Mouse (Mus musculus) brain, embryonic 14.5 days (tissue): ENCODE data around the gene Olfr43. TPM values are rescaled to one million over a fixed set of nuclear protein-coding genes. Genes with fewer than 3 reads are reported as not detected.

Source experiments
- DNase-seq: peaks from one replicate; pipeline ENCODE4 v3.0.0-alpha.2; 2011; ENCODE audit warnings: low read depth
- CTCF ChIP-seq: fragments of 200-500 bp; IDR thresholded peaks from 2 replicates; pipeline ENCODE4 v1.5.1; 2012; ENCODE audit warnings: inconsistent platforms, mild to moderate bottlenecking, moderate library complexity, borderline replicate concordance; ENCODE audit not compliant: insufficient read depth, insufficient read length; ENCODE audit errors: extremely low read depth
- POLR2A ChIP-seq: fragments of 200-500 bp; IDR thresholded peaks from 2 replicates; pipeline ENCODE4 v1.6.1; 2012; ENCODE audit warnings: mild to moderate bottlenecking, inconsistent platforms, borderline replicate concordance; ENCODE audit not compliant: poor library complexity, insufficient read depth, insufficient read length, severe bottlenecking; ENCODE audit errors: extremely low read depth
- polyA plus RNA-seq: library from polyadenylated mRNA; depleted of rRNA; stranded (reverse); fragments of >200 nt; gene quantifications from 2 replicates; pipeline ENCODE4 v1.2.3, GENCODE M21; 2012; rRNA removed

Gene Olfr43
- polyA plus RNA-seq: not detected in 2 replicates

- DNase-seq: no peak
These were observed at the start of gene Olfr43 for GRCm38 (mm10) chr11:74211279-74211678. Olfr43 (minus strand) TSS chr11:74211379.

GRCm38 (mm10) chr11:74259508-74259907, 48.3 kb upstream of the Olfr43 start, which contains the start of gene Olfr406:
Olfr406 (plus strand) TSS chr11:74259808.
- DNase-seq: no peak
- TF ChIP-seq POLR2A (no peak), CTCF (no peak)

More at GRCm38 (mm10) chr11:74211279-74211678, at the start of gene Olfr43:
- TF ChIP-seq CTCF: no peak
- no peak for TF ChIP-seq POLR2A

DNA sequence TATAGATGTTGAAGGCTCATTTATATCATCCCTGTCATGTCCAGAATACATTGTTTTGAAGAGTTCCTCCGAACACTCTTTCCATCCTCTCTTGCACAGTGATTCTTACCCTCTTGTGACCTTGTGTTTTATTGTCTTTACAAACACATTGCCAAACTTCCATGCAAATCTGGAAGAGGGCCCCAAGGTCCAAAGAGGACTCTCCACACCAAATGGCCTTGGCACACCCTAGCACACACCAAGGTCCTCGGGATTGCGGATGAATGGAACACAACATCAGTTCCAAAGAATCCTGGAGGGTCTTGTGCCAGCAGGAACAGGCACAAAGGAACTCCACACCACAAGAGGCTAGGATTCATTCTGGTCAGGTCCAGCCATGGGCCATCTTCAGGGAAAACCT, 30.0 kb upstream of the Olfr43 start:
- TF ChIP-seq POLR2A: no peak
- no peak for DNase-seq

DNA sequence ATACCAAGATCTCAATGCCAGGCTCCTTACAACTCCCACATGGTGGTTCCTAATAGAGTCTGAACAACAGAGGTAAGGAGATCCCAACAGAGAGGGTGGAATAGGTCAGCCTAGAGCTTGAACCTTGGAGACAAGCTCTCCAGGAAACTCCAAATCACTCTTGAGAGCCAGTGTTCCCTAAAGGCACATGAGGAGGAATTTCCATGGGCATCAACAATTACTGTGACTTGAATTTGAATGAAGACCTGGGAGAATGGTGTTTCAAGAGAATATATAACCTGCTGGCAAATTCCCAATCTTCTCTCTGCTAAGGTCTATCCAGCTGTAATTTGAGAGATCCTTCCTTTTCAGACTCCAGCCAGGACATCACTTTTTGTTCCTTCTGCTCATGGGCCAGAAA, 25.2 kb downstream of the Olfr43 start, which contains the start of gene Olfr403:
Gene Olfr403 (plus strand): TSS at position 301 of the 400 bp plus-strand sequence.
- DNase-seq: no peak
- TF ChIP-seq CTCF (no peak), POLR2A (no peak)

DNA sequence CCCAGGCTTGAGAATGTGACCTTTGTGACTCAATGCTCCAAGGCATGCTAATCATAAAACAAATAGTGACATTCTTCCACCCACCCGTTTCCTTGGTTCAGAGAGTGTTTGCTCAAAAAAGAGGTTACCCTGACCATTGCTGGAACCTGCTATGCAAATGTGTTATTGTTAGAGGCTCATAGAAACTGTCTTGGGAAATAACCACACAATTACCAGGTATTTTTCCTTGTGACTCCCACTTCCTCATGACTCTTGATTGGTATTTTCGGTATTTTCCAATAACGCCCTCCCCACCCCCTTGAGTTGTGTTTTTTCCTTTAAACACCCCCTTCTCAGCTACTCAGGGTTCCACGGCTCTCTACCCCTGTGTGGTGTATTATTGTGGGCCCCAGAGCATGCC, 27.4 kb downstream of the Olfr43 start:
- TF ChIP-seq CTCF (no peak), POLR2A (no peak)
- no peak for DNase-seq

DNA sequence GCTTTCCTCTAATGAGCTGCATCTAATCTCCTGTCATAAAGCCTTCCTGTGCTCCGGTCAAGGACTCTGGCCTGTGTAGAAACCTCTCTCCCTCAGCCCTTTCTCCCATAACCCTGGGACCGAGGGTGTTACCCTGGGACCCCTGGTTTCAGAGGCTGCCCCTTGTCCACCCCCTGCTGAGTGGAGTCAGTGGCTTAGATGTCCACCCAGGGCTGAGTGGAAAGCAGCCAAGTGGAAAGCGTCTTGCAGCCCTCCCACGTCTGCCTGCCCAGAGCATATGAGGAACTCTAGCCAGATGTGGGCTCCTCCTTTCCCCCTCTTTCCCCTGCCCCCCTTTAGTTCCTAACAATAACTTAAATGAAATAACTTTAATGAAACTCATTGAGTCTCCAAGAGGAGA, 28.0 kb downstream of the Olfr43 start:
- no peak for DNase-seq
- TF ChIP-seq CTCF (no peak), POLR2A (no peak)

DNA sequence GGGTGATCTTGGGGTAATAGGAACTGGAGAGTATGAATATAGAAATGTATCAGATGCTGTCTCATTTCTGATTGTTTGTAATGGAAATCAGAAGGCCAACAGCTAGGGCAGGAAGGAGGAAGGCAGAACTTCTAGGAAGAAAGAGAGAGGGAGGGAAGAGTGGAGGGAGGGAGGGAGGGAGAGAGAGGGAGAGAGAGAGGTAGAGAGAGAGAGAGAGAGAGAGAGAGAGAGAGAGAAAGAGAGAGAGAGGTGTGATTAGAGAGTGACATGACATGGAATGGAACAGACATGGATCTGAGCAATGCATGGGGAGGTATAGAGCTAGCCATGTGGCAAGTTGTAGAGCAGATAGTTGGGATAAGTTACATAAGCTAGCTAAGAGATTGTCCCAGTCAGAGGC, 42.4 kb downstream of the Olfr43 start:
- TF ChIP-seq POLR2A: no peak
- no peak for TF ChIP-seq CTCF
- DNase-seq: no peak

Other genes with a start within 250 kb of the Olfr43 start
- gene Olfr398, start 221.0 kb downstream of the Olfr43 start, polyA plus RNA-seq: not detected in 2 replicates
- not detected in 2 replicates for gene Olfr139, start 154.8 kb downstream of the Olfr43 start, polyA plus RNA-seq
- not detected in 2 replicates for gene Olfr399, start 154.8 kb downstream of the Olfr43 start, polyA plus RNA-seq
- not detected in 2 replicates for gene Zfp616, start 141.4 kb downstream of the Olfr43 start, polyA plus RNA-seq
- gene Olfr401, start 97.7 kb downstream of the Olfr43 start, polyA plus RNA-seq: not detected in 2 replicates
- gene Olfr402, start 57.9 kb downstream of the Olfr43 start, polyA plus RNA-seq: not detected in 2 replicates
- gene Olfr403, start 25.1 kb downstream of the Olfr43 start, polyA plus RNA-seq: not detected in 2 replicates
- not detected in 2 replicates for gene Olfr406, start 48.4 kb upstream of the Olfr43 start, polyA plus RNA-seq
- gene Olfr59, start 72.4 kb upstream of the Olfr43 start, polyA plus RNA-seq: not detected in 2 replicates
- gene Olfr410, start 126.7 kb upstream of the Olfr43 start, polyA plus RNA-seq: not detected in 2 replicates
- gene Olfr411, start 141.3 kb upstream of the Olfr43 start, polyA plus RNA-seq: not detected in 2 replicates
- not detected in 2 replicates for gene Olfr412, start 150.7 kb upstream of the Olfr43 start, polyA plus RNA-seq